Mouse (Mus musculus) heart, embryonic 13.5 days (tissue): ENCODE measurements around the gene Ilf2. TPM values are rescaled to one million over a fixed set of nuclear protein-coding genes. Genes with fewer than 3 reads are reported as not detected.

Experiments
- ATAC-seq: fragments of 200-750 bp; cut with Nextera tagmentation; 2 replicates; pipeline ENCODE4 v1.8.0; 2017; ENCODE audit warnings: moderate TSS enrichment; ENCODE audit not compliant: insufficient number of reproducible peaks, low FRiP score, low TSS enrichment; ENCODE audit errors: extremely low read depth
- H3K27ac ChIP-seq: fragments of 300-500 bp; sonication (generic); replicated peaks from 2 replicates; pipeline ENCODE4 v1.5.1; 2015; ENCODE audit warnings: moderate library complexity, mild to moderate bottlenecking, inconsistent platforms
- H3K27me3 ChIP-seq: fragments of 300-500 bp; sonication (generic); replicated peaks from 2 replicates; pipeline ENCODE4 v1.6.1; 2015; ENCODE audit warnings: mild to moderate bottlenecking, inconsistent platforms
- H3K36me3 ChIP-seq: fragments of 300-500 bp; sonication (generic); 2 replicates; pipeline ENCODE4 v1.6.1; 2015; ENCODE audit warnings: mild to moderate bottlenecking, inconsistent platforms
- H3K4me1 ChIP-seq: fragments of 300-500 bp; sonication (generic); 2 replicates; pipeline ENCODE4 v1.6.1; 2015; ENCODE audit warnings: inconsistent platforms
- H3K4me2 ChIP-seq: fragments of 300-500 bp; sonication (generic); 2 replicates; pipeline ENCODE4 v1.6.1; 2015; ENCODE audit warnings: inconsistent platforms, mild to moderate bottlenecking, moderate library complexity
- H3K4me3 ChIP-seq: fragments of 300-500 bp; sonication (generic); 2 replicates; pipeline ENCODE4 v1.5.1; 2015; ENCODE audit warnings: moderate library complexity, mild to moderate bottlenecking, inconsistent platforms
- H3K9ac ChIP-seq: fragments of 300-500 bp; sonication (generic); 2 replicates; pipeline ENCODE4 v1.6.1; 2015; ENCODE audit warnings: inconsistent platforms, mild to moderate bottlenecking, moderate library complexity
- H3K9me3 ChIP-seq: fragments of 300-500 bp; sonication (generic); 2 replicates; pipeline ENCODE4 v1.6.1; 2016; ENCODE audit warnings: inconsistent platforms
- WGBS: fragments of 180-500 bp; shearing (Covaris S2); methylation state at CpG from one replicate; pipeline ENCODE4 v1.1.7; 2015; ENCODE audit warnings: mixed read lengths; 5-methylcytosine and 5-hydroxymethylcytosine counted together
- polyA plus RNA-seq: library from polyadenylated mRNA; unstranded; fragments of >200 nt; fragmentation: Nextera tagmentation; extraction: Ambion mirVana; gene quantifications from 2 replicates; pipeline ENCODE4 v1.2.1, GENCODE M21; 2015

Gene Ilf2
- polyA plus RNA-seq: 116 and 125 TPM in 2 replicates

DNA sequence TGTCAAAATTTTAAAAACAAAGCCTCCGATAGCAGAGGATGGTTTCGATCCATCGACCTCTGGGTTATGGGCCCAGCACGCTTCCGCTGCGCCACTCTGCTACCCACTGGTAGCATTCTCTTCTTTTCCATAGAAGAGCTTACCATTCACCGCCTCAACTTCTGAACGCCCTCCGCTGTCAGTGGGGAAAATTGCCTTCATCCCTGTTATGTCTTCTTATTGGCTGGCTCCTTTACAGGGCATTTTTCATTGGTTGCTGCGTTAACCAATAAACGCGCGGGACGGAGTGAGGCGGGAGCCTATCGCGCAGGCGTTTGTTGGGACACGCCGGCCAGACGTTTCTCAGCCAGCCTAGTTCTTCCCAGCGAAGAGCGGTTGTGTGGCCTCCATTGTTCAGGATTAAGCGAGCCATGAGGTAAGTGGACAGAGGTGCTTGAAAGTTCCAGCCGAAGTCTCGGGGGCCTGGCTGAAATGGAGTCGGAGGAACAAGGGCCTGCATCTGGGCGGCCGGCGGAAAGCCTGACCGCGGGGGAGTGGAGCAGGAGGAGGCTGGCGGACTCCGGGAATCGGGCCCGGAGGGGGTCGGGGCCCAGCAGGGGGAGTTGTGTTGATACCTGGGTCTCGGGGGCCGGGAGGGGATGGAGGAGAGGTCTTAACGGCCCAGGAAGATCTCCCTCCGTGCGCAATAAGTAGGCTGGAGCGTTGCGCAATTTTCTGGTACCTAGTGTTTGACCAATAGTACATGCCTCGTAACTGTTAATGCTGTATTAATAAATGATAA is at the start of gene Ilf2:
Gene Ilf2 (plus strand): TSS at position 296 of the 781 bp plus-strand sequence.
- Histone ChIP-seq H3K9me3 (no peaks in the 10 kb centered on the region), H3K27me3 (no peaks in the 10 kb centered on the region), H3K4me2 (peak within 1 kb of the TSS; percentile 84), H3K4me3 (peak within 1 kb of the TSS; percentile 82), H3K9ac (peak within 1 kb of the TSS; percentile 90), H3K36me3 (peaks cover 38% of the 10 kb centered on the region), H3K4me1 (peaks cover 12% of the 10 kb centered on the region), H3K27ac (peak within 1 kb of the TSS; percentile 88)
- ATAC-seq: peak; percentile 99
- WGBS: under 1% methylated on average over 45 of the region's 45 CpGs

DNA sequence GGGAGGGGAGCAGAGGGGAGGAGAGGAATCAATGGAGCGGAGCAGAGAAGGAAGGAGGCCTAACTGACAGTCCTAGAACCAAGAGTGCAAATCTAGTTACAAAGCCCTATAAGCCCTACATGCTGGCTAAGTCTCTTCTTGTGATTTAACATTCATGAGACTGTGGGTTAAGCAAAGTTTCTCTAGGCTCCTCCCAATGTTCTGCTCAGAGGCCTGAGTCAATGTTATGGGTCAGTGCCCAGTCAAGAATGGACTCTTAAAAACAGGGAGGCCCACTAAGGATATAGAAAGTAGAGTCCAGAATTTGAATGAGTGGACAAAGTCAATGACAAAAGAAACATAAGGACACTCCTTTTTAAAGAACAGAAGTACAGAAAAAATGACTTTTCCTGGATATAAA is 48.4 kb upstream of the Ilf2 start:
- no peak overlapping the region for H3K4me3 ChIP-seq
- no peak overlapping the region for H3K27ac ChIP-seq
- peaks cover 55% of the 10 kb centered on the region for H3K4me1 ChIP-seq
- no peaks in the 10 kb centered on the region for H3K27me3 ChIP-seq
- WGBS: 67% methylated on average over 1 of the region's 1 CpGs
- no peak overlapping the region for H3K9ac ChIP-seq
- no peaks in the 10 kb centered on the region for H3K9me3 ChIP-seq
- H3K4me2 ChIP-seq: no peak overlapping the region
- no peak for ATAC-seq
- H3K36me3 ChIP-seq: peaks cover 31% of the 10 kb centered on the region

DNA sequence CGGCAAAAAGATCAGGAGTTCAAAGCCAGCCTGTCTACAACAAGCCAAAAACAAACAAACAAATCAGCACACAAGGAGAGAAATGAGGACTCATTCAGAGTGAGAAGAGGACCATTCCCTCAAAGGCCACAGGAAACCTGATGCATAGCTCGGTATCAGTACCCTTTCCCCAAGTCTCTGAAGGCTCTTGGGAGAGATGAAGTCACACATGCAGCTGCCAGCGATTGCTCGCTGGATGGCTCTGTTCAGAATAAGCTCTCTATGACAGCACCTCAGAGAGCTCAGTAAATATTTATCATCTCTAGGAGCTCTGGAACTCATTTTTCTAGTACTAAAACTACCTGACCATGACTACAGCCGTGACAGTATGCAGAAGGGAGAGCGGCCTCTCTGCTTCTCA is 47.7 kb upstream of the Ilf2 start:
- whole genome bisulfite sequencing: 61% methylated on average over 6 of the region's 6 CpGs
- ATAC-seq: no peak

DNA sequence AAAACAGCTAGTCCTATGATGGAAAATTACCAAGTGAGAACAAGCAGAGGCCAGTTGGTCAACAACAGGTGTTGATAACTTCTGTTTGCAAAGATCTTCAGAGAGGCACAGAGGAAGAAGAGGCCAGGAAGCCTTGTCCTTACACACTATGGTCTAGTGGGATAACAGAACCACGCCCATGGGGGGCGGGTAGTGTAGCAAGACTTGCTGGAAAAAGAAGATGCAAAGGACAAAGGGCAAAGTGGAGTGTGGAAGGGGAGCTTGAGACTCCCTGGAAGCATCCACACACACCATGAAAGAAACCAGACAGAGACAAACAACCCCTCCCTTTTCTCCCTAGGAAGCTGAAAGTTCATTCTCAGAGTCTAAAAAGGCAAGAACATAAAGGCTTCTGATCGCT is 46.4 kb upstream of the Ilf2 start:
- Histone ChIP-seq H3K9ac (no peak overlapping the region), H3K4me2 (peak overlapping the region; percentile 0; the same call in 1 of the 2 replicates), H3K4me1 (peaks cover 60% of the 10 kb centered on the region), H3K4me3 (no peak overlapping the region), H3K27ac (no peak overlapping the region), H3K27me3 (no peaks in the 10 kb centered on the region), H3K9me3 (no peaks in the 10 kb centered on the region), H3K36me3 (peaks cover 13% of the 10 kb centered on the region)
- ATAC-seq: no peak
- 68% methylated on average over 3 of the region's 3 CpGs for WGBS

More for the DNA sequence above, 47.7 kb upstream of the Ilf2 start:
- Histone ChIP-seq H3K9ac (peak overlapping the region; percentile 6; the same call in 1 of the 2 replicates), H3K27ac (0 out of 2 replicates have a peak overlapping the region, but pooled peaks have one; percentile 7), H3K4me1 (peaks cover 55% of the 10 kb centered on the region), H3K36me3 (peaks cover 25% of the 10 kb centered on the region), H3K9me3 (no peaks in the 10 kb centered on the region), H3K4me2 (no peak overlapping the region), H3K4me3 (no peak overlapping the region), H3K27me3 (no peaks in the 10 kb centered on the region)

DNA sequence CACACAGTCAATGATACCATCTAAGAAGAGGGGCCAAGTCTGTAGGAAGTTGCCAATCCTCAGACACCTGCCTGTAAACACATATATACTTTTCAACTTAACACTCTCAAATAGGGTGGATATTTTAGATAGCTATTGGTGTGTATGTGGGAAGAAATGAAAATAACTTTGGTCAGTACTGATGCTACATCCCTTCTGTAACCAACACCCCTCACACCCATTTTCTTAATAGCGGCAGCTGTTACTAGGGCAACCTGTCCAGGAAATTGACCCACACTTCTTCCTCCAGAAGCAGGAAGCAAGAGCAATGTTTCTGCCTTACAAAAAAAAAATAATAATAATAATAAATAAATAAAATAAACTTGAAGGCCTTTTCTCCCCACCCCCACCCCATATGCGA is 43.6 kb upstream of the Ilf2 start:
- Histone ChIP-seq H3K4me1 (peaks cover 51% of the 10 kb centered on the region), H3K9ac (peak overlapping the region; percentile 94), H3K4me3 (peak overlapping the region; percentile 77), H3K9me3 (no peaks in the 10 kb centered on the region), H3K27me3 (no peaks in the 10 kb centered on the region), H3K36me3 (0 out of 2 replicates have a peak, but pooled peaks cover 2% of the 10 kb centered on the region), H3K4me2 (peak overlapping the region; percentile 84), H3K27ac (peak overlapping the region; percentile 96; the same call in 1 of the 2 replicates)
- WGBS: 20% methylated on average over 2 of the region's 2 CpGs
- no peak for ATAC-seq

DNA sequence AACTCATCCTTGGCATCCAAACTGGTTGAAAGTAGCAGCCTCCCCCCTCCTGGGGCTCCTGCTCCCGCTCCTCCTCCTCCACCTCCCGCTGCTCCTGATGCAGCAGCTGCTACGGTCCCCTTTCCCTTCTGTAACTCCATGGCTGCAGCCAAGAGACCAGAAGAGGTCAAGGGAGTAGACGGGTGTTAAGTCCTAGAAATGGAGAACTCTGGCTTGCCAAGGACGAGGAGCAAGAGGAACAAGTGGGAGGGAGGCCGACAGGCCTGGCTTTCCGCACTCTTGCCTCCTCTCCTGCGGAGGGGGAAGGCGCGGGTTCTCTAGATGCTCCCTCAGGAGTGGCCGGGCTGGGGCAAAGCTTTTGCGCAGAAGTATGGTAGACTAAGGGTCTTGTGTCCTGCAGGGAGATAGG is 43.1 kb upstream of the Ilf2 start:
- Histone ChIP-seq H3K4me3 (peak overlapping the region; percentile 77), H3K36me3 (0 out of 2 replicates have a peak, but pooled peaks cover 2% of the 10 kb centered on the region), H3K9ac (peak overlapping the region; percentile 94), H3K27ac (peak overlapping the region; percentile 96), H3K4me1 (peaks cover 50% of the 10 kb centered on the region), H3K27me3 (no peaks in the 10 kb centered on the region), H3K9me3 (no peaks in the 10 kb centered on the region), H3K4me2 (peak overlapping the region; percentile 84)
- ATAC-seq: no peak
- under 1% methylated on average over 12 of the region's 12 CpGs for WGBS

DNA sequence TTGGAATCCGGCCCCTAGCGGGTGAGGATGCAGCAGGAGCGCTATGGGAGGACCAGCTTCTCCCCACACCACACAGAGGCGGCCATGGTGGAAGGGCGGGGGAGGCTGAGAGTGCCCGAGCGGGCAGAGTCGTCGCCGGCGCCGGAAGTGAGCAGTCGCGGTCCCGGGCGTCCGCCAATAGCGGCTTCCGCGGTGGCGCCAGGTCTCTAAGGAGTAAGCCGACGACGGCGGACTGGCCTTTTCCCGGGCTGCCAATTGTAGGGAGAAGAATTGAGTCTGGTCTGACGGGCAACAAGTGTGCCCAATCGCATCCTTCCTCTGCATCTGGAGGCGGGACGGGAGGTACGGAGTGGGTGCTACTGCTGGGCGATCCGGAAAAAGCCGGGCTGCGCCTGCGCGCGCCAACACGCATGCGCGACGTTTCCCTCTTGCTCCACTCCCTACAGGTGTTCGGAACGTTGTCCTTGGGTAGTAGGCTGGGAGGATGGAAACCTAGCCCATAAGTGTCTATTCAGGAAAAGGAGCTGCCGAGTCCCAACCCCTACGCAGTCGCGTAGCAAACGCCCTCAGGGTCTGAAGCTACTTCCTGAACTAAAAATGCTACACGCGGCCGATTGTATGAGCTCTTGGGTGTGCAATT is 42.4 kb upstream of the Ilf2 start, which contains the start of gene Ints3:
Gene Ints3 (minus strand): TSS at position 242 of the 640 bp plus-strand sequence.
- H3K36me3 ChIP-seq: 0 out of 2 replicates have a peak, but pooled peaks cover 2% of the 10 kb centered on the region
- peak within 1 kb of the TSS; percentile 84 for H3K4me2 ChIP-seq
- H3K4me1 ChIP-seq: peaks cover 44% of the 10 kb centered on the region
- H3K27ac ChIP-seq: peak within 1 kb of the TSS; percentile 96
- no peaks in the 10 kb centered on the region for H3K27me3 ChIP-seq
- H3K9ac ChIP-seq: peak within 1 kb of the TSS; percentile 94
- peak within 1 kb of the TSS; percentile 77 for H3K4me3 ChIP-seq
- no peaks in the 10 kb centered on the region for H3K9me3 ChIP-seq
- WGBS: 1% methylated on average over 52 of the region's 52 CpGs
- ATAC-seq: peak; percentile 97

DNA sequence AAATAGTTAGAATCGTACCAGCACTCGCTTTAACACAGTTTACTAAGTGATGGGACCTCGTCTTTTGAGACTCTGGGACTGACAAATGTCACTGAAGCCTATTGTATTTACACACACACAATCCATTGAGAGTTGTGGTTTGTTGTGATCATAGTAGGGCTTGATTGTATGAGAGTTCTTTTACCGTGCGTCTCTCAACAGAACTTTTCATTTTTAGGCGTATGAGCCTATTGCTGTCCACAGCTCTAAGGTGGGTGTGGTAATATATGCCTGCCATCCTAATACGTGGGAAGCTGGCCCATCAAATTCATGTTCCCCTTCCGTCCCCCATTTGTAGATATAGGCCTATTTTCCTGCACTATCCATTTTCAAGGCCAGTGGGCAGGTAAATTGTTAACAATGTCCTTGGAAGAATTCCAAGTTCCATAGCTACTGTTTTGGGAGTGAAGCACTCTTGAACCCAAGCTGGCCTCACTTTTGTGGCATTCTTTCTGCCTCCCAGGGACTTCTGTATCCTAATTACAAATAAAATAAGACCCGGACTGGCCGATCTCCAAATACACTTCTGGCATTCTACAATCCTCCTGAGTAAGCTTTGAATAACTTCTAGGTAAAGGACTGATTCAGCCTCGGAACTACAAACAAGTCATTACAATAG is 41.7 kb upstream of the Ilf2 start:
- Histone ChIP-seq H3K4me2 (peak overlapping the region; percentile 84), H3K36me3 (0 out of 2 replicates have a peak, but pooled peaks cover 2% of the 10 kb centered on the region), H3K27me3 (no peaks in the 10 kb centered on the region), H3K9ac (peak overlapping the region; percentile 80), H3K4me3 (peak overlapping the region; percentile 77), H3K4me1 (peaks cover 37% of the 10 kb centered on the region), H3K9me3 (no peaks in the 10 kb centered on the region), H3K27ac (peak overlapping the region; percentile 96)
- 55% methylated on average over 11 of the region's 11 CpGs for WGBS
- no peak for ATAC-seq

DNA sequence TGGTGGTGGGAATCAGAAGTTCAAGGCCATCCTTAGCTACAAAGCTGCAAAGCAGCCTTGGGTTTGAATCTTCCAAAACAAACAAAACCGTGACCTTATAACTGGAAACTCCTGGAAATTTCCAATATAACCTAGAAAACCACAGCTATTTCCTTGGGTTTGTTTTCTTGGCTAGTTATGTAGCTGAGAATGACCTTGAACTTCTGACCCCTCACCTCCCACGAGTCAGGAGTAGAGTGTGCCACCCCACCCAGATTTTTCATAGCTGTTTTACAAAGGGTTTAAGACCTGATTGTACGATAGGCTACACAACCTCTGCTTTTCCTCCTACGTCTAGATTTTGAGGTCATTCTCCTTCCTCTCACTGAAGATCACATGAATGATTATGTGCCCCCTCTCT is 38.8 kb upstream of the Ilf2 start:
- ATAC-seq: no peak
- 56% methylated on average over 4 of the region's 4 CpGs for WGBS
- H3K4me1 ChIP-seq: peaks cover 9% of the 10 kb centered on the region
- H3K4me2 ChIP-seq: no peak overlapping the region
- no peak overlapping the region for H3K9ac ChIP-seq
- H3K27me3 ChIP-seq: no peaks in the 10 kb centered on the region
- no peaks in the 10 kb centered on the region for H3K36me3 ChIP-seq
- no peak overlapping the region for H3K27ac ChIP-seq
- H3K9me3 ChIP-seq: no peaks in the 10 kb centered on the region
- no peak overlapping the region for H3K4me3 ChIP-seq

DNA sequence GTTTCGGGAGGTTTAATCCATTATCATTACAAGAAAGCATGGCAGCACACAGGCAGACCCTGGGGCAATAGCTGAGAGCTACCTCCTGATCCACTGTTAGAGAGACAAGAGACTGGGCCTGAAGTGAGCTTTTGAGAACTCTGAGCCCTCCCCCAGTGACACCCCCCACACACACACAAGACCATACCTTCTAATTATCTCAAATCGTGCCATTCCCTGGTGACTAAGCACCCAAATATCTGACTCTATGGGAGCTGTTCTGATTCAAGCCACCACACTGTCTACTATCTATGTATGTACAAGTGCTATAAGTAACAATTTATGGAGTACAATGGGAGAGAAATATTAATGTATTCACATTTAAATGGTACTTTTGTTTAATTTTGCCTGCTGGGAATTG is 35.2 kb upstream of the Ilf2 start:
- 74% methylated on average over 2 of the region's 2 CpGs for WGBS
- Histone ChIP-seq H3K4me3 (no peak overlapping the region), H3K4me2 (no peak overlapping the region), H3K36me3 (no peaks in the 10 kb centered on the region), H3K9me3 (no peaks in the 10 kb centered on the region), H3K9ac (no peak overlapping the region), H3K27ac (no peak overlapping the region), H3K27me3 (no peaks in the 10 kb centered on the region), H3K4me1 (peaks cover 3% of the 10 kb centered on the region)
- ATAC-seq: no peak

DNA sequence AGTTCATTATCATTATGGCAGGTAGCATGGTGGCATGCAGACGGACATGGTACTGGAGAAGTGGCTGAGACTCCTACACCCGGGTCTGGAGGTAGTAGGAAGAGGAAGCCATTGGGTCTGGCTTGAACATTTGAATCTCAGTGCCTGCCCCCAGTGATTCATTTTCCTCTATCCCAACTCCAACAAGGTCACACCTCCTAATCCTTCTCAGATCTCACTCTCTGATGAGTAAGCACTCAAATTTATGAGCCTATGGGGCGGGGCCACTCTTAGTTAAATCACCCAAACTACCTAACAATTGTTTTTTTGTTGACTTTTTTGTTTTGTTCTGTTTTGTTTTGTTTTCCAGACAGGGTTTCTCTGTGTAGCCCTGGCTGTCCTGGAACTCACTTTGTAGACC is 31.9 kb upstream of the Ilf2 start:
- Histone ChIP-seq H3K4me1 (peaks cover 15% of the 10 kb centered on the region), H3K27ac (no peak overlapping the region), H3K4me2 (no peak overlapping the region), H3K9me3 (no peaks in the 10 kb centered on the region), H3K36me3 (no peaks in the 10 kb centered on the region), H3K9ac (no peak overlapping the region), H3K4me3 (no peak overlapping the region), H3K27me3 (no peaks in the 10 kb centered on the region)
- 87% methylated on average over 3 of the region's 3 CpGs for WGBS
- ATAC-seq: no peak
